Mouse (Mus musculus) heart, embryonic 16.5 days (tissue): Measurements from ENCODE around the gene Dclre1a. TPM values are rescaled to one million over a fixed set of nuclear protein-coding genes. Genes with fewer than 3 reads are reported as not detected.
A peak's percentile ranks its signal among the peaks of the same experiment; 100 is the strongest.

Experiments used
- ATAC-seq: fragments of 200-750 bp; cut with Nextera tagmentation; replicated peaks from 2 replicates; pipeline ENCODE4 v1.8.0; 2017; ENCODE audit warnings: moderate number of reproducible peaks; ENCODE audit not compliant: insufficient read depth, low FRiP score; ENCODE audit errors: extremely low read depth
- H3K27ac ChIP-seq: fragments of 300-500 bp; sonication (generic); 2 replicates; pipeline ENCODE4 v1.5.1; 2014; ENCODE audit warnings: mild to moderate bottlenecking, low read length, control low read depth, moderate library complexity
- H3K27me3 ChIP-seq: fragments of 300-500 bp; sonication (generic); 2 replicates; pipeline ENCODE4 v1.6.1; 2014; ENCODE audit warnings: low read length, mixed read lengths; ENCODE audit not compliant: control insufficient read depth, insufficient read depth
- H3K36me3 ChIP-seq: fragments of 300-500 bp; sonication (generic); 2 replicates; pipeline ENCODE4 v1.6.1; 2014; ENCODE audit not compliant: control insufficient read depth, insufficient read depth
- H3K4me1 ChIP-seq: fragments of 300-500 bp; sonication (generic); 2 replicates; pipeline ENCODE4 v1.6.1; 2014; ENCODE audit warnings: low read length, mixed read lengths; ENCODE audit not compliant: control insufficient read depth, insufficient read depth
- H3K4me2 ChIP-seq: fragments of 300-500 bp; sonication (generic); 2 replicates; pipeline ENCODE4 v1.6.1; 2014; ENCODE audit warnings: low read depth, mild to moderate bottlenecking, control low read depth, low read length
- H3K4me3 ChIP-seq: fragments of 300-500 bp; sonication (generic); 2 replicates; pipeline ENCODE4 v1.5.1; 2014; ENCODE audit warnings: mild to moderate bottlenecking, control low read depth, low read length
- H3K9ac ChIP-seq: fragments of 300-500 bp; sonication (generic); 2 replicates; pipeline ENCODE4 v1.6.1; 2014; ENCODE audit warnings: low read length, control low read depth
- H3K9me3 ChIP-seq: fragments of 300-500 bp; sonication (generic); replicated peaks from 2 replicates; pipeline ENCODE4 v1.6.1; 2016; ENCODE audit warnings: low read length; ENCODE audit not compliant: control insufficient read depth
- WGBS: fragments of 180-500 bp; shearing (Covaris S2); extraction: QIAGEN DNeasy Blood & Tissue Kit; methylation state at CpG from one replicate; pipeline ENCODE4 v1.1.7; 2014; 5-methylcytosine and 5-hydroxymethylcytosine counted together
- polyA plus RNA-seq: library from polyadenylated mRNA; unstranded; fragments of >200 nt; fragmentation: Nextera tagmentation; extraction: Ambion mirVana; gene quantifications from 2 replicates; pipeline ENCODE4 v1.2.1, GENCODE M21; 2015

Dclre1a gene
- polyA plus RNA-seq, 1 experiment from 2014 or later = 13.4 TPM

- no peak for ATAC-seq
- 90% methylated on average over 3 of the region's 3 CpGs for WGBS
- Histone ChIP-seq H3K36me3 (no peaks in the 10 kb centered on the region), H3K27me3 (no peaks in the 10 kb centered on the region), H3K27ac (no peak overlapping the region), H3K9ac (no peak overlapping the region), H3K4me2 (no peak overlapping the region), H3K4me3 (no peak overlapping the region), H3K4me1 (peaks cover 6% of the 10 kb centered on the region), H3K9me3 (no peaks in the 10 kb centered on the region)
Observed at GRCm38 (mm10) chr19:56563469-56563868, 15.4 kb upstream of the Dclre1a start.

GRCm38 (mm10) chr19:56562433-56563138, 14.6 kb upstream of the Dclre1a start:
- no peak overlapping the region for H3K4me2 ChIP-seq
- H3K4me3 ChIP-seq = no peak overlapping the region
- 88% methylated on average over 9 of the region's 9 CpGs for WGBS
- H3K9me3 ChIP-seq = no peaks in the 10 kb centered on the region
- H3K36me3 ChIP-seq = no peaks in the 10 kb centered on the region
- ATAC-seq = no peak
- no peak overlapping the region for H3K9ac ChIP-seq
- H3K4me1 ChIP-seq = peaks cover 7% of the 10 kb centered on the region
- no peak overlapping the region for H3K27ac ChIP-seq
- H3K27me3 ChIP-seq = no peaks in the 10 kb centered on the region

GRCm38 (mm10) chr19:56555972-56556371, 8.0 kb upstream of the Dclre1a start:
- H3K9ac ChIP-seq = no peak overlapping the region
- ATAC-seq = peak; percentile 80
- WGBS = 30% methylated on average over 5 of the region's 5 CpGs
- H3K4me3 ChIP-seq = no peak overlapping the region
- peaks cover 25% of the 10 kb centered on the region for H3K36me3 ChIP-seq
- no peaks in the 10 kb centered on the region for H3K27me3 ChIP-seq
- H3K4me1 ChIP-seq = peaks cover 12% of the 10 kb centered on the region
- H3K4me2 ChIP-seq = no peak overlapping the region
- peak overlapping the region; percentile 66 for H3K27ac ChIP-seq
- H3K9me3 ChIP-seq = no peaks in the 10 kb centered on the region

GRCm38 (mm10) chr19:56553177-56553576, 5.2 kb upstream of the Dclre1a start:
- Histone ChIP-seq H3K4me2 (no peak overlapping the region), H3K9me3 (no peaks in the 10 kb centered on the region), H3K27ac (no peak overlapping the region), H3K36me3 (peaks cover 25% of the 10 kb centered on the region), H3K4me1 (peaks cover 16% of the 10 kb centered on the region), H3K4me3 (no peak overlapping the region), H3K27me3 (no peaks in the 10 kb centered on the region), H3K9ac (no peak overlapping the region)
- 91% methylated on average over 3 of the region's 3 CpGs for WGBS
- no peak for ATAC-seq

GRCm38 (mm10) chr19:56549033-56549680, 1.1 kb upstream of the Dclre1a start:
- ATAC-seq = no peak
- WGBS = 16% methylated on average over 18 of the region's 18 CpGs

GRCm38 (mm10) chr19:56548230-56549032, 409 bp upstream of the Dclre1a start, which contains the start of gene Nhlrc2:
Gene Nhlrc2, plus strand, starts transcription at chr19:56548261.
- no peaks in the 10 kb centered on the region for H3K27me3 ChIP-seq
- peaks cover 14% of the 10 kb centered on the region for H3K4me1 ChIP-seq
- ATAC-seq = peak; percentile 87
- no peaks in the 10 kb centered on the region for H3K9me3 ChIP-seq
- H3K4me2 ChIP-seq = peak within 1 kb of the TSS; percentile 72
- H3K36me3 ChIP-seq = peaks cover 22% of the 10 kb centered on the region
- peak within 1 kb of the TSS; percentile 98 for H3K27ac ChIP-seq
- peak within 1 kb of the TSS; percentile 81 for H3K4me3 ChIP-seq
- H3K9ac ChIP-seq = peak within 1 kb of the TSS; percentile 98
- WGBS = under 1% methylated on average over 69 of the region's 69 CpGs

More at GRCm38 (mm10) chr19:56549033-56549680, 1.1 kb upstream of the Dclre1a start:
- Histone ChIP-seq H3K27ac (peak overlapping the region; percentile 98), H3K36me3 (peaks cover 22% of the 10 kb centered on the region), H3K4me1 (peaks cover 14% of the 10 kb centered on the region), H3K9ac (peak overlapping the region; percentile 98), H3K4me2 (peak overlapping the region; percentile 72), H3K9me3 (no peaks in the 10 kb centered on the region), H3K4me3 (peak overlapping the region; percentile 81), H3K27me3 (no peaks in the 10 kb centered on the region)

GRCm38 (mm10) chr19:56546031-56546430, 2.0 kb downstream of the Dclre1a start:
- H3K4me1 ChIP-seq = peaks cover 14% of the 10 kb centered on the region
- ATAC-seq = no peak
- no peaks in the 10 kb centered on the region for H3K27me3 ChIP-seq
- H3K4me2 ChIP-seq = no peak overlapping the region
- H3K36me3 ChIP-seq = peaks cover 19% of the 10 kb centered on the region
- H3K9me3 ChIP-seq = no peaks in the 10 kb centered on the region
- H3K9ac ChIP-seq = no peak overlapping the region
- no peak overlapping the region for H3K27ac ChIP-seq
- no peak overlapping the region for H3K4me3 ChIP-seq

GRCm38 (mm10) chr19:56544681-56545388, 3.2 kb downstream of the Dclre1a start:
- H3K27me3 ChIP-seq = no peaks in the 10 kb centered on the region
- H3K27ac ChIP-seq = no peak overlapping the region
- peaks cover 23% of the 10 kb centered on the region for H3K36me3 ChIP-seq
- no peak for ATAC-seq
- no peak overlapping the region for H3K9ac ChIP-seq
- H3K4me3 ChIP-seq = no peak overlapping the region
- H3K4me2 ChIP-seq = no peak overlapping the region
- 84% methylated on average over 13 of the region's 13 CpGs for WGBS
- peaks cover 10% of the 10 kb centered on the region for H3K4me1 ChIP-seq
- H3K9me3 ChIP-seq = no peaks in the 10 kb centered on the region
